Mouse (Mus musculus): ENCODE measurements around the gene Nasp. TPM values are rescaled to one million over a fixed set of nuclear protein-coding genes. Genes with fewer than 3 reads are reported as not detected.

Nasp gene
- total RNA-seq, 2 experiments from 2014 or later = 32.6 to 34.9 TPM

GRCm38 (mm10) chr4:116627359-116627716 lies 403 bp downstream of the Nasp start:
- peak; percentile 85 to 87 for DNase-seq (ENCODE audit: extremely low spot score in 1 of 2, low spot score in 2 of 2)
- intact Hi-C loops (cut with DNase I) = loop anchor here (2.0 to 5.0 kb wide), 2 partner anchors 23 to 70 kb away; partner anchors contain the start of genes Akr1a1, Gpbp1l1 and Tmem69
- TF ChIP-seq CTCF (IDR thresholded peaks at IDR 0.05) = no peak
- Histone ChIP-seq H3K4me3 (peak overlapping the region; percentile 99), H3K27ac (peak overlapping the region; percentile 72)

GRCm38 (mm10) chr4:116626658-116627358 lies 933 bp downstream of the Nasp start:
- Histone ChIP-seq H3K4me3 (peak overlapping the region; percentile 99), H3K27ac (peak overlapping the region; percentile 72)
- intact Hi-C loops (cut with DNase I) = loop anchor here (2.0 to 5.0 kb wide), 2 partner anchors 24 to 70 kb away; partner anchors contain the start of genes Akr1a1, Gpbp1l1 and Tmem69
- DNase-seq (ENCODE audit: extremely low spot score in 1 of 2, low spot score in 2 of 2) = peak; percentile 47 to 56
- no peak; the same call in 1 of the 2 replicates for TF ChIP-seq CTCF (IDR thresholded peaks at IDR 0.05)

GRCm38 (mm10) chr4:116624831-116625230 lies 2.9 kb downstream of the Nasp start:
- Histone ChIP-seq H3K27ac (no peak overlapping the region), H3K4me3 (no peak overlapping the region)
- no peak for DNase-seq (ENCODE audit: extremely low spot score in 1 of 2, low spot score in 2 of 2)
- intact Hi-C loops (cut with DNase I) = loop anchor here (5.0 kb wide), 1 partner anchor 68 kb away; the partner anchor contains the start of genes Gpbp1l1 and Tmem69
- TF ChIP-seq CTCF (IDR thresholded peaks at IDR 0.05) = no peak

- TF ChIP-seq CTCF (IDR thresholded peaks at IDR 0.05) = no peak
- DNase-seq (ENCODE audit: extremely low spot score in 1 of 2, low spot score in 2 of 2) = no peak
- intact Hi-C loops (cut with DNase I) = no loop called here
- H3K27ac ChIP-seq = no peak overlapping the region
- H3K4me3 ChIP-seq = no peak overlapping the region
Measured at GRCm38 (mm10) chr4:116615237-116615636, 12.5 kb downstream of the Nasp start.

GRCm38 (mm10) chr4:116612621-116613020 lies 15.1 kb downstream of the Nasp start:
- no peak for TF ChIP-seq CTCF (IDR thresholded peaks at IDR 0.05)
- H3K4me3 ChIP-seq = no peak overlapping the region
- intact Hi-C loops (cut with DNase I) = no loop called here
- no peak overlapping the region for H3K27ac ChIP-seq
- DNase-seq (ENCODE audit: extremely low spot score in 1 of 2, low spot score in 2 of 2) = no peak

GRCm38 (mm10) chr4:116596978-116597881 lies 30.5 kb downstream of the Nasp start:
- DNase-seq (ENCODE audit: extremely low spot score in 1 of 2, low spot score in 2 of 2) = peak; percentile 88 to 92
- TF ChIP-seq CTCF (IDR thresholded peaks at IDR 0.05) = peak; percentile 26
- H3K4me3 ChIP-seq = peak overlapping the region; percentile 65
- intact Hi-C loops (cut with DNase I) = loop anchor here (2.0 kb wide), 1 partner anchor 38 kb away; no protein-coding TSS in a partner anchor
- H3K27ac ChIP-seq = peak overlapping the region; percentile 91

- H3K27ac ChIP-seq = peak within 1 kb of the TSS; percentile 91
- peak in 1 of 2 experiments; percentile 12 for DNase-seq (ENCODE audit: extremely low spot score in 1 of 2, low spot score in 2 of 2)
- intact Hi-C loops (cut with DNase I) = loop anchor here (2.0 kb wide), 1 partner anchor 38 kb away; no protein-coding TSS in a partner anchor
- no peak for TF ChIP-seq CTCF (IDR thresholded peaks at IDR 0.05)
- peak within 1 kb of the TSS; percentile 65 for H3K4me3 ChIP-seq
Measured at GRCm38 (mm10) chr4:116596379-116596778, 31.4 kb downstream of the Nasp start, which contains the start of gene Ccdc17. TSS of gene Ccdc17 (plus strand) at chr4:116596654.

GRCm38 (mm10) chr4:116595793-116596192 lies 31.9 kb downstream of the Nasp start:
- H3K4me3 ChIP-seq = no peak overlapping the region
- intact Hi-C loops (cut with DNase I) = loop anchor here (2.0 kb wide), 1 partner anchor 37 kb away; no protein-coding TSS in a partner anchor
- no peak overlapping the region for H3K27ac ChIP-seq
- no peak for DNase-seq (ENCODE audit: extremely low spot score in 1 of 2, low spot score in 2 of 2)
- TF ChIP-seq CTCF (IDR thresholded peaks at IDR 0.05) = no peak; the same call in 1 of the 2 replicates

- peak overlapping the region; percentile 76 for H3K4me3 ChIP-seq
- intact Hi-C loops (cut with DNase I) = loop anchor here (2.0 to 5.0 kb wide), 4 partner anchors 38 to 406 kb away; partner anchors contain the start of genes Ccdc17, Lurap1, Mast2 and Nasp
- DNase-seq (ENCODE audit: extremely low spot score in 1 of 2, low spot score in 2 of 2) = no peak
- TF ChIP-seq CTCF (IDR thresholded peaks at IDR 0.05) = no peak
- H3K27ac ChIP-seq = peak overlapping the region; percentile 98
Measured at GRCm38 (mm10) chr4:116558151-116558882, 69.4 kb downstream of the Nasp start.

GRCm38 (mm10) chr4:116557306-116558121 lies 70.2 kb downstream of the Nasp start, which contains the start of gene Gpbp1l1:
TSS of gene Gpbp1l1 (plus strand) at chr4:116557658.
- intact Hi-C loops (cut with DNase I) = loop anchor here (2.0 to 5.0 kb wide), 4 partner anchors 39 to 405 kb away; partner anchors contain the start of genes Ccdc17, Lurap1, Mast2 and Nasp
- peak; percentile 45 for TF ChIP-seq CTCF (IDR thresholded peaks at IDR 0.05)
- peak; percentile 98 for DNase-seq (ENCODE audit: extremely low spot score in 1 of 2, low spot score in 2 of 2)

More at GRCm38 (mm10) chr4:116557306-116558121, 70.2 kb downstream of the Nasp start, which contains the start of gene Gpbp1l1:
- H3K4me3 ChIP-seq = peak within 1 kb of the TSS; percentile 76
- H3K27ac ChIP-seq = peak within 1 kb of the TSS; percentile 98
